Mouse (Mus musculus) testis, adult 2 months (tissue): ENCODE data around the gene Tmem25.

Source experiments
- CTCF ChIP-seq: fragments of 200-500 bp; IDR thresholded peaks from 2 replicates; pipeline ENCODE4 v1.5.1; 2012; ENCODE audit warnings: low read depth, mild to moderate bottlenecking, inconsistent platforms, low read length, moderate library complexity; ENCODE audit not compliant: control insufficient read depth, insufficient read depth, insufficient replicate concordance
- POLR2A ChIP-seq: fragments of 200-500 bp; IDR thresholded peaks from 2 replicates; pipeline ENCODE4 v1.6.1; 2012; ENCODE audit warnings: low read depth, mild to moderate bottlenecking, inconsistent platforms, low read length, moderate library complexity; ENCODE audit not compliant: control insufficient read depth

GRCm38 (mm10) chr9:44760873-44761272, 38.2 kb downstream of the Tmem25 start:
- TF ChIP-seq CTCF (no peak), POLR2A (no peak)
